Mouse (Mus musculus): ENCODE data around the gene Cldn10. TPM values are rescaled to one million over a fixed set of nuclear protein-coding genes. Genes with fewer than 3 reads are reported as not detected.

Gene Cldn10
- polyA plus RNA-seq, 1 experiment: 1.4 TPM

DNA sequence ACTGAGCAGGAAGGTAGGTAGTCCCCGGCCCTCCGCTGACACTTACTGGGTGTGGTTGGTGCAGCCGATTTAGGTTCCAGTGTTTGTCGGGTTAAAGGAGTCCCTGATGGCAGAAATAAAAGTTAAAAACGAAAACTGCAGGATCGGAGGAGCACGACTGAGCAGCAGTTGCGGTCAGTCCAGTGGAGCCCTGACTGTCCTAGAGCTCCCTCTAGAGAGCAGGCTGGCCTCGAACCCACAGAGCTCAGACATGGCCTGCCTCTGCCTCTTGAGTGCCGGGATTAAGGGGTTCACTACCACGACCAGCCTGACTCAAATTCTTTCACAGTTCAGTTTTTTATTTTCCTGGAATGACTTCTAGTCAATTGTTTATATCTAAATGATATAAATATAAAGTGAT lies 112.2 kb downstream of the Cldn10 start:
- 81% methylated on average over 11 of the region's 11 CpGs for WGBS
- no peak for DNase-seq (ENCODE audit: low read depth in 1 of 2, low spot score in 2 of 2)
- H3K27me3 ChIP-seq (ENCODE audit: control insufficient read depth, insufficient read depth, low read length): no peaks in the 10 kb centered on the region
- H3K36me3 ChIP-seq (ENCODE audit: control insufficient read depth, insufficient read depth, low read length): no peaks in the 10 kb centered on the region
- TF ChIP-seq CTCF (IDR thresholded peaks at IDR 0.05; ENCODE audit: extremely low read depth, insufficient read depth, insufficient read length, insufficient replicate concordance) (no peak), POLR2A (IDR thresholded peaks at IDR 0.05; ENCODE audit: low read depth, low read length) (no peak)
- H3K27ac ChIP-seq (ENCODE audit: insufficient read depth, low read length): no peak overlapping the region
- H3K4me3 ChIP-seq (ENCODE audit: extremely low read depth, insufficient read depth, insufficient read length): no peak overlapping the region
- no peaks in the 10 kb centered on the region for H3K4me1 ChIP-seq (ENCODE audit: control insufficient read depth, insufficient read depth, insufficient read length)

DNA sequence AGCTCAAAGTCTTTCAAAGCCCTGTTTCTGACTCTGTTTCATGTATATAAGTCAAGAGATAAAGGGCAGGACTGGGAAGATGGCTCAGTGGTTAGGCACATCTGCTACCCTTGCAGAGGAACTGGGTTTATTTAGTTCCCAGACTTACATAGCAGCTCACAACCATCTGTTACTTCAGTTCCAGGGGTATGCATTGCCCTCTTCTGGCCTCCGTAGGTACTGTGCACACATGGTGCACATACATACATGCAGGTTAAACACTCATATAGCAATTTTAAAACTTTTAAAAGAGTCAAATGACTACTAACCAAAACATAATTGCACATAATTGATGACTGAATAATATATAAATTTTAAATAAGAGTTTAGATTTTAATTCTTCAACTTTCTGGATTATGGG lies 113.2 kb downstream of the Cldn10 start:
- TF ChIP-seq CTCF (IDR thresholded peaks at IDR 0.05; ENCODE audit: extremely low read depth, insufficient read depth, insufficient read length, insufficient replicate concordance): no peak
- no peak for TF ChIP-seq POLR2A (IDR thresholded peaks at IDR 0.05; ENCODE audit: low read depth, low read length)
- 100% methylated on average over 1 of the region's 1 CpGs for WGBS
- no peak for DNase-seq (ENCODE audit: low read depth in 1 of 2, low spot score in 2 of 2)
- Histone ChIP-seq H3K27me3 (ENCODE audit: control insufficient read depth, insufficient read depth, low read length) (no peaks in the 10 kb centered on the region), H3K36me3 (ENCODE audit: control insufficient read depth, insufficient read depth, low read length) (no peaks in the 10 kb centered on the region), H3K4me1 (ENCODE audit: control insufficient read depth, insufficient read depth, insufficient read length) (no peaks in the 10 kb centered on the region), H3K4me3 (ENCODE audit: extremely low read depth, insufficient read depth, insufficient read length) (no peak overlapping the region), H3K27ac (ENCODE audit: insufficient read depth, low read length) (no peak overlapping the region)

DNA sequence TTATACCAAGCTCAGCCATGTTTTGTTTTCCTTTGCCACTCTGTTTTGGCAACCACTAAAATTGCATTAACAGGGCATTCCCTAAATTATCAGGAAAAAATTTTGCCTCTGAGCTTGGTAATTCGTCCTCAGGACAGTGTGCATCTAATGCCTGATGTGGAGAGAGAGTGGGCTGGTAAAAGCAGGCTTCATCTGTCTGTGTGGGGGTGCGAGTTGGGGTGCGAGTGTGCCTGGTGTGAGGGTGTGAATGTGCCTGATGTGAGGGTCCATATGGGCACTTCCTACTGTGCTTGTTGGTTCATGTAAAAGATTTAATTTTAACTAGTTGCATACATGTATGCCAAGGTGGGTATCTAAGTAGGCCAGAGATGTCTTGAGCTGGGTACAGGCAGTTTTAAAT lies 115.7 kb downstream of the Cldn10 start:
- no peak overlapping the region for H3K4me3 ChIP-seq (ENCODE audit: extremely low read depth, insufficient read depth, insufficient read length)
- H3K27me3 ChIP-seq (ENCODE audit: control insufficient read depth, insufficient read depth, low read length): no peaks in the 10 kb centered on the region
- no peak for DNase-seq (ENCODE audit: low read depth in 1 of 2, low spot score in 2 of 2)
- no peaks in the 10 kb centered on the region for H3K36me3 ChIP-seq (ENCODE audit: control insufficient read depth, insufficient read depth, low read length)
- H3K27ac ChIP-seq (ENCODE audit: insufficient read depth, low read length): no peak overlapping the region
- no peaks in the 10 kb centered on the region for H3K4me1 ChIP-seq (ENCODE audit: control insufficient read depth, insufficient read depth, insufficient read length)
- TF ChIP-seq POLR2A (IDR thresholded peaks at IDR 0.05; ENCODE audit: low read depth, low read length): no peak
- no peak for TF ChIP-seq CTCF (IDR thresholded peaks at IDR 0.05; ENCODE audit: extremely low read depth, insufficient read depth, insufficient read length, insufficient replicate concordance)
- WGBS: 82% methylated on average over 3 of the region's 3 CpGs

DNA sequence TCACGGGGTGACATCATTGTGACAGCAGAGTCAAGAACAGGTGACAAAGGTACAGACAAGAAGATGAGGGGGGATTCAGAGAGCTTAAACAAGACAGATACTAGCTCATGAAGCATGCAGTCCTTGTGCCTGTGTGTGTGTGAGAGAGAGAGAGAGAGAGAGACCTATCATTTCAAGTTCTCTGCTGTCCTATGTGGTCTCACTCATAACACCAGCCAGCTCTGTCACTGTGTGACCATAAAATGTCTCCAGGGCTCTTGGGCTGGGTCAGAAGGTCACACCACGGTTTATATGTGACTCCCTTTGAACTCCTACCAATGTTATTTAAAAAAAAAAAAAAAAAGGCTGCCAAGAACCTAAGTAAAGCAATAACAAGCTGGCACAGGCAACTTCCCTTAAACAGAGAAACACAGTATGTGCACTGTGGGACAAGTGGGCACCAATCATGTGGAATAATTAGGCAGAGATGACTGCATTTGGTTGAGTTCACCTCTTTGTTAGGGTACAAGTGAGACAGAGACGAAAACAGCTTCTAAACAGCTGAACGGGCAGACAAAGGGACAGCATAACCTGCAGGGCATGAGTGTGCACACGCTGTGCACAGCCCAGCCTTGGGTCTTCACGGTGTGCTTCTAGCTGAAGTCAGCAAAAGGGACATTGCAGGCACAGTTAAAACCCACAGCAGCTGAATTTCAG lies 116.3 kb downstream of the Cldn10 start:
- TF ChIP-seq POLR2A (IDR thresholded peaks at IDR 0.05; ENCODE audit: low read depth, low read length): no peak
- TF ChIP-seq CTCF (IDR thresholded peaks at IDR 0.05; ENCODE audit: extremely low read depth, insufficient read depth, insufficient read length, insufficient replicate concordance): no peak
- Histone ChIP-seq H3K27ac (ENCODE audit: insufficient read depth, low read length) (no peak overlapping the region), H3K4me3 (ENCODE audit: extremely low read depth, insufficient read depth, insufficient read length) (no peak overlapping the region), H3K36me3 (ENCODE audit: control insufficient read depth, insufficient read depth, low read length) (no peaks in the 10 kb centered on the region), H3K27me3 (ENCODE audit: control insufficient read depth, insufficient read depth, low read length) (no peaks in the 10 kb centered on the region), H3K4me1 (ENCODE audit: control insufficient read depth, insufficient read depth, insufficient read length) (no peaks in the 10 kb centered on the region)
- no peak for DNase-seq (ENCODE audit: low read depth in 1 of 2, low spot score in 2 of 2)
- WGBS: 76% methylated on average over 6 of the region's 6 CpGs

DNA sequence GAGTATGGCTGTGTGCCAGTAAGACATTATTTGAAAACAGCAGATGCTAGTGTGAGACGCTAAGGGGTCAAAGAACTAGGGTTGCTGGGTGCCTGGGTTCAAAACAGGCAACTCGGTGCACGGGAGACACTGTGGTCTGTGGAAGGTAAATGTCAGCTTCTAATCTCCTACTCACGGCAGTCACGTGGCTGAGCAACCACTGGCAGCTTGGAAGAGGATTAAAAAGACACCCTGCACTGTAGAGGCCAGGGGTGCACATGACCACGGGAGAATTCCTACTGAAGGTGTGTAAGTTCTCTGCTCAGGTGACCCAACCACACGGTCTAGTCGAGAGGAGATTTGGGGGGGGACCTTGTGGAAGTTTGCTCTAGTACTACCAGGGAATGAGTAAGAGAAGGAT lies 119.9 kb downstream of the Cldn10 start:
- Histone ChIP-seq H3K27me3 (ENCODE audit: control insufficient read depth, insufficient read depth, low read length) (no peaks in the 10 kb centered on the region), H3K4me1 (ENCODE audit: control insufficient read depth, insufficient read depth, insufficient read length) (no peaks in the 10 kb centered on the region), H3K4me3 (ENCODE audit: extremely low read depth, insufficient read depth, insufficient read length) (no peak overlapping the region), H3K36me3 (ENCODE audit: control insufficient read depth, insufficient read depth, low read length) (no peaks in the 10 kb centered on the region), H3K27ac (ENCODE audit: insufficient read depth, low read length) (no peak overlapping the region)
- TF ChIP-seq CTCF (IDR thresholded peaks at IDR 0.05; ENCODE audit: extremely low read depth, insufficient read depth, insufficient read length, insufficient replicate concordance) (no peak), POLR2A (IDR thresholded peaks at IDR 0.05; ENCODE audit: low read depth, low read length) (no peak)
- WGBS: 82% methylated on average over 8 of the region's 8 CpGs
- no peak for DNase-seq (ENCODE audit: low read depth in 1 of 2, low spot score in 2 of 2)

DNA sequence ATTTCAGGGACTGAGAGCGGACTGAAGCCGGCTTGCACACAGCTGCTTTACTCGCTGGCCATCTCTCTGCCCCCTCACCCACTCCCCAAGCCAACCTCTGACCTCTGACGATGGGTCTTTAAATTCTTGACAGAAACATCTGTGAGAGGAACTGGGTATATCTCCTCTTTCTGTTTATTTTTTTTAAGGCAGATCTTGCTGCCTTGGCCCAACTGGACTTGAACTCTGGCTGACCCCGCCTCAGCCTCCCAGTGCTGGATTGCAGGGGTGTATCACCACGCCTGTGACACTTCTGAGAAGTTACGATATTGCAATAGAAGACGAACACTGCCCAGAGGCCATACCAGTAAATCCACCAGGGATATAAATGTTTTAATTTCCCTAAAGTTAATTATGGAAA lies 122.2 kb downstream of the Cldn10 start:
- DNase-seq (ENCODE audit: low read depth in 1 of 2, low spot score in 2 of 2): no peak
- no peaks in the 10 kb centered on the region for H3K27me3 ChIP-seq (ENCODE audit: control insufficient read depth, insufficient read depth, low read length)
- H3K36me3 ChIP-seq (ENCODE audit: control insufficient read depth, insufficient read depth, low read length): no peaks in the 10 kb centered on the region
- 84% methylated on average over 8 of the region's 8 CpGs for WGBS
- TF ChIP-seq POLR2A (IDR thresholded peaks at IDR 0.05; ENCODE audit: low read depth, low read length): no peak
- H3K4me1 ChIP-seq (ENCODE audit: control insufficient read depth, insufficient read depth, insufficient read length): no peaks in the 10 kb centered on the region
- H3K4me3 ChIP-seq (ENCODE audit: extremely low read depth, insufficient read depth, insufficient read length): no peak overlapping the region
- no peak overlapping the region for H3K27ac ChIP-seq (ENCODE audit: insufficient read depth, low read length)

DNA sequence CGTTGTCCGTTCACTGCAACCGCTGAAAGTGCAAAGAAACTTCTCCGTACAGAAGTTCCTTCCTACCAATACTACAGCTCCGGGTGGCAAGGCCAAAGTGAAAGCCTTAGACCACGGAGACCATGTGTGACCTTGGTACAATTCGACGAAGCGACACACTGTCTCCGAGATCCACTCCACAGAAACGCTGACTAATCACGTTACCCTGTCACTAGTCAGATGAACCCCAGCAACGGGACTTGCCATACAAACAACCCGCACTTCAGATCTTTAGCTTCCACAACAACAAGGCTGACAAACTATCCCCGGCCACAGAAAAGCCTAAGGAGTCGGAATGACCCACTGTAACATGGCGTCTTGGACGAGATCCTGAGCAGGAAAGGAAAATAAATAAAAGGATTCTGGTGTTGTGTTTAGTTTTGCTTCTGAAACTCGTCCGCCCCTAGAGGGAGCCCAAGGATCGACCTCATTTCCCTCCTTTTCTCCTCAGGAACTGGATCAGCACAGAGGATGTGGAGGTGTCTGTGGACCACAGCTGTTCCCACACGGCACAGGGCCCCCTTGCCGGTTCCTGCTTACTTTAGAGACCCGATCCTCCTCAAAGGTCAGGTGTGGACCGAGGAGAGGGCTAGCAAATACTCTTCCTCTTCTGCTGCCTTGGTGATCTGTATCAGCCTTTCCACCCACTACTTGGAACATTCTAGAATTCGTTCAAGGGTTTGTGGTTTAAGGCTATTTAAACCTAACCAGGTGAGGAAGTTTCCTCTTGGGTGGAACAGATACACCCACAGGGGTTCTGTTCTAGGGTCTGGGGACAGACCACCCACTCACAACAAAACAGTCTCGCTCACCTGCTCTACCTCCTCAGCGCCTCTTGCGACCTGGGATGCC lies 122.9 kb downstream of the Cldn10 start:
- Histone ChIP-seq H3K27ac (ENCODE audit: insufficient read depth, low read length) (no peak overlapping the region), H3K4me1 (ENCODE audit: control insufficient read depth, insufficient read depth, insufficient read length) (no peaks in the 10 kb centered on the region), H3K36me3 (ENCODE audit: control insufficient read depth, insufficient read depth, low read length) (no peaks in the 10 kb centered on the region), H3K27me3 (ENCODE audit: control insufficient read depth, insufficient read depth, low read length) (no peaks in the 10 kb centered on the region), H3K4me3 (ENCODE audit: extremely low read depth, insufficient read depth, insufficient read length) (peak overlapping the region; percentile 31; the same call in 1 of the 2 replicates)
- TF ChIP-seq CTCF (IDR thresholded peaks at IDR 0.05; ENCODE audit: extremely low read depth, insufficient read depth, insufficient read length, insufficient replicate concordance): no peak; the same call in 1 of the 2 replicates
- TF ChIP-seq POLR2A (IDR thresholded peaks at IDR 0.05; ENCODE audit: low read depth, low read length): no peak
- WGBS: 35% methylated on average over 29 of the region's 29 CpGs
- DNase-seq (ENCODE audit: low read depth in 1 of 2, low spot score in 2 of 2): peak in 1 of 2 experiments; percentile 35

All from spleen, adult 2 months (tissue).